Mouse (Mus musculus) right cerebral cortex, postnatal 25 days (tissue): ENCODE measurements at regions not wholly inside any gene's neighbourhood (a gene's known extent, or its start where the extent isn't known, plus 50 kb on each side); places are given as distances from the start of the nearest gene placed in this dataset.

ENCODE experiments used
- DNase-seq: peaks from one replicate; pipeline ENCODE4 v3.0.0; 2022

DNA sequence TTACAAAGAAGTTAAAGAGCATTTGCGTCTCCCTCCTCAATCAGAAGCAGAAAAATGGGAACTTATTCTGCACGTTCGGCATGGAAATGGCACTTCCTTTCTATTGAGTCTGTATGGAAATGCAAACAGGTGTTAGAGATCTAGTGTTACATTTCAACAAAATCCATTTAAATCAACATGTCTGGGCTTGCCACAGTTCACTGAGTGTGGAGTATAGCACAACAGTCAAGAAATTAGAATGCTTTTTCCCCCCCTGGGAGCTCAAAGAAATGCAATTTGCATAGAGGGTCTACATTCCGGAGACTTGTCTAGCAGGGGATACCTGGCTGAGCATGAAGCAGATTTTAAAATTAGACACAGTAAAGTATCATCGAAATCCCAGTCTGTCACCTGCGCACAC lies 308.5 kb upstream of the Smarca2 start:
- DNase-seq: no peak

DNA sequence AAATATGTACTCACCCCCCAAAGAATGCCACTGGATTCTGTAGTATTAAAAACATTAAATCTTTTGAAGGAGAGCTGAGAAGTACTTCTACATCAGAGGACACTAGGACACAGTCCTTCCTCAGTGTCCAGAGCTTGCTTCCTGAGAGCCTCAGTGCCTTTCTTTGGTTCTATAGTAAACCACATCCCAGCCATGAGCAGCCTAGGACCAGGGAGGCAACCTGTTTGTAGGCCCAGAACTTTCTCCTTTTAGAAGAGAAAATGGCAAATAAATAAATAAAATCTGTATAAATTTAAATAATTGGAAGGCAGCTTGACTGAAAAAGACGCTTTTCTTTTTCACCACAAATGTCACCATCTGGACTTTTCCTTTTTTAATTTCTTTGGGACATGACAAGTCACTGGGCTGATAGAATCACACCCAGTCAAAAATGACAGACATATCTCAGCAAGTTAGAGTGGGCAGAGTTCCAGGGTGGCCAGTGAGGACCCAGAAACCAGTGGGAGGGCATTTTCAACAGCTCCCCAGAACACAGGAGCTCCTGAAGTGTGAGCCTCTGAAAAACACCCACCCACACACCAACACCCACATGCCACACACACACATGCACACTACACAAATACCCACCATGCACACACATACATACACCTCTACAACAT lies 296.2 kb upstream of the Smarca2 start:
- no peak for DNase-seq

DNA sequence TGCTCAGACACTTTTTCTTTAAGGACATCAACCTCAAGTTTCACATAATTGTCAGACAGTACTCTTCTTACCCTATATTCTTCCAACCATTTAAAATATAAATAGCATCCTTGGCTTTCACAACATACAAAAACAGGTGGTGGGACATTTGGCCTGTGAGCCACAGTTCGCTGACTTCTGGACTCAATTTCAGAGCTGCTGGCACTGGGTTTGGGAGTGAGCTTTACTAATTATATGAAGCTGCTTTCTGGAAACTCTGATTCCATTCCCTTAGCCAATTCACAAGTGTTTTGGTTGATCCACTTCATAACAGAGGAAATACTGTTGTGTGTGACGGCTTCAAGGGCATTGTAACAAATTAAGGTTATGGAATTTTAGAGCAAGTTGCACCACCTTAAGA lies 285.9 kb upstream of the Smarca2 start:
- no peak for DNase-seq

DNA sequence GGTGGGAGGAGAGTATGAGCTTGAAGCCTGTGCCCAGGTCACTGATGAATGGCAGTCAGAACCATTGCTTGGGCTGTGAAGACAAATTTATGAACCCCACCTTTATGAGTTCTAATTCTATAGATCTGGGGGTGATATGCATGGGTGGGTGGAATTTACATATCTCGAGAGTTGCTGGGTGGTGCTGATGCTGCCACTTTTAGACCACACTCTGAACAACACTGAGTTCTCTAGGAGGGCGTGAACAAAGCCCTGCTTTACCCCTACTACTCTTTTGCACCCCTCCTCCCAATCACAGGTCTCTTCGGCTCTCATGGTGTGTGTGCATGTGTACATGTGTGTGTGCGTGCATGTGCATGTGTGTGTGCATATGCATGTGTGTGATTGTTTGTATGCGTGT lies 281.2 kb upstream of the Smarca2 start:
- no peak for DNase-seq

DNA sequence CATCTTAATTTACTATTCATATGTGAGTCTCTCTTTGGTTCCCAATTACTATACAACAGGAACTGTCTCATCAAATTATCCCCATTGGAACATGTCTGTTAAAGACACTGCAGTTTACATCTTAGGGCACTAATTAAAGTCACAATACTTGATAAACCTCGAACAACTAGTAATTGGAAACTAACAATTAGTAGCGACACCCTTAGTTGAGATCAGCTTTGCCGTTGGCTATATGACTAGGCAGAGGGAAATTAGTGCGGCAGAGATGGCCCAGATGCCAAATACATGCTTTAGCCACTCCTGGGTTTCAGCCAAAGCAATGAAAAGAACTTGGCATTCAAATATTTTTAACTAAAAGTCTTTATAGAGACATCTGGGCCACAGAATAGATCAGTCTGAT lies 265.7 kb upstream of the Smarca2 start:
- no peak for DNase-seq

DNA sequence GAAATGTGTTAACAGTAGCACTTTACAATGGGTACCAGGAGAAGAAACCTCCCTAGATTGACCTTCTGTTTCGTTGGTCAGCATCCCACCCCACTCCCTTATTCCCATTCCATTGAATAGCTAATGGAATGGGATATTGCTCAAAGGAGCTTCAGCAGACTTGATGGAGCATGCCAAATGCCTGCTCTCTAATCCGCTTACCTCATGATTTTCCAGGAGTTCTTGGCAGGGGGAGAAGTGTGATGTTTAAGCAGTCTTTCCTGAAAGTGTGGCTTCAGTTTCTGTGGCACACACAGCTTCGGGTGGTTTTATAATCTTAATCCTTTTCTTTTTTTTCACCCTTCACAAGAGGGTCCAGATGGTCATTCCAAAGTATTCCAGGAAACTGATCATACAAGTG lies 264.7 kb upstream of the Smarca2 start:
- DNase-seq: no peak

DNA sequence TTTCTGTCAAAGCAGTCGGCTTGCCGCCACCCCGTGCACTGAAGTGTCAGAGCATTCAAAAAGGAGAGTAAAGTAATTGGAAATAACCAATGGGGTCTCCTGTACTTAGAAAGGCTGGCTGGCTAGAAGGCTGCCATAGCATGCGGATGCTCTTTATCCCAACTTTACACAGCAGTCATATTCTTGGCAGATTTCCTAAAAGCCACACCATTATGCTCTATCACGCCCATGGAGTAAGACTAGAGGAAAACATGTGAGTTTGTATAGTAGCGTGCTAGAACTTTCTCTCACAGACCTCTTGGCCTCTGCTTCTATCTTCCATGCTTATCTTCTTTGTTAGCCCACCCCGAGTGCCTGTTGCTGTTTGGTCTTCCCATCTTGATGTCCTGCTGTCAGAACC lies 249.8 kb upstream of the Smarca2 start:
- no peak for DNase-seq

DNA sequence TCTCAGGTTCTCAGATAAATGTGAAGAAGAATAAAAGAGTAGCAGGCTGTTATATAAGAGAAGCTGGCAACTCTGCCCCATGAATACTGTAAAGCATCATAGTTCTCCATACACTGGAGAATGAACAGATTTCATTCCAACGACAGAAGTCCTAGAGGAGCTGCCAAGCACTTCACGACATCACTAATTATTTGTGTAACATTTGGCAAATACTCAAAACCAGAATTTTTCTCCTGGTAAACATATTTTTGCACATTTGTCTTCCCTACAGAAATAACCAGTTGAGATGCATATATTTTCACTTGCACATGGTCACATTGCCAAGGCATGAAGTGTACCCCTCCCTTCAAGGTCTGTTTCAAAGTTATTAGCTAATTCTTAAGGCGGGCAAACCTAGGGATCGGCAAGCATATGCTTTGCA lies 220.9 kb upstream of the Smarca2 start:
- DNase-seq: no peak

DNA sequence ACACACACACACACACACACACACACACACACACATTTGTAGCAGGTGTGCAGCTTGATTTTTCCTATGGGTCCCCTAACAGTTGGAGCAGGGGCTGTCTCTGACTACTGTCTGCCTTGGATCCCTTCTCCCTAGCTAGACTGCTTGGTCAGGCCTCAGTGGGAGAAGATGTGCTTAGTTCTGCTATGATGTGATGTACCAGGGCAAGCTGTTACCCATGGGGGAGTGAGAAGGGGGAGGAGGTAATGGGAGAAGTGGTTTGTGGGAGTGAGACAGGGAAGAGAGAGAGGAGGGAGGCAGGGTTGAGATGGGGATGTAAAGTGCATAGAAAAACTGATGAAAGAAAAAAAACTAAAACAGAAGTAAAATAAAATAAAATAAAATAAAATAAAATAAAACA lies 218.8 kb upstream of the Smarca2 start:
- DNase-seq: no peak

DNA sequence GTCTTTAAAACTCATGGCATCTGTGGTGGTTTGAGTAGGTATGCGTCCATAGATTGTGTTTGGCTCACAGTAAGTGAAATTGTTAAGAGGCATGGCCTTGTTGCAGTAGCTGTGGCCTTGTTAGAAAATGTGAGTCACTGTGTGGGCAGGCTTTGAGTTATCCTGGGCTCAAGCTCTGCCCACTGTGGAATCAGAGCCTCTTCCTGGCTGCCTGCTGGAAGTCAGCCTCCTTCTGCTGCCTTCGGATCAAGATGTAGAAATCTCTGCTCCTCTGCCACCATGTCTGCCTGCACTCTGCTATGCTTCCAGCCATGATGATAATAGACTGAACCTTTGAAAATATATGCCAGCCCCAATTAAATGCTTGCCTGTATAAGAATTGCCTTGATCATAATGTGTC lies 192.2 kb upstream of the Smarca2 start:
- no peak for DNase-seq

DNA sequence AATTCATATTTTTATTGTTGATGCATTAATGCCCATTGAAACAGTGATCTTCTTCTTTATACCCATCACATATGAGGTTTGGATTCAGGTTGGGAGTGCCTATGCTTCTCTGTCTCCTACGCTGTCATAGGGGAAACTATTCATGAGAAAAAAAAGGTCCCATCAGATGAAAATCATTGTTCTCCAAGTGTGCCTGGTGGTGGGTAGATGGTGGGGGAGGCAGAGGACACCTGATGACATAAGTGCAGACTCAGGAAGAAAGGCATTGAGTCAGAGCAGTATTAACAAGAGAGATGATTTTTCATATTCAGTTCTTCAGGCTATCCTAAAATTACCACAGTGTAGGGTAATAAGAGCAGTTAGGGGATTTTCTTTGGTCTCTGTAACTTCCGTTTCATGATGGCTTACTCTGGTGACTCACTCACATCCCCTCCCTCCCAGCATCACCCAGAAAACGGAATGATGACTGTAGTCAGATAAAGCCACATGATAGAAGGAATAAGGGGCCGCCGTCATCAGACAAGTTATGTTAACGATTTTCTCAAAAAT lies 190.3 kb upstream of the Smarca2 start:
- DNase-seq: no peak

DNA sequence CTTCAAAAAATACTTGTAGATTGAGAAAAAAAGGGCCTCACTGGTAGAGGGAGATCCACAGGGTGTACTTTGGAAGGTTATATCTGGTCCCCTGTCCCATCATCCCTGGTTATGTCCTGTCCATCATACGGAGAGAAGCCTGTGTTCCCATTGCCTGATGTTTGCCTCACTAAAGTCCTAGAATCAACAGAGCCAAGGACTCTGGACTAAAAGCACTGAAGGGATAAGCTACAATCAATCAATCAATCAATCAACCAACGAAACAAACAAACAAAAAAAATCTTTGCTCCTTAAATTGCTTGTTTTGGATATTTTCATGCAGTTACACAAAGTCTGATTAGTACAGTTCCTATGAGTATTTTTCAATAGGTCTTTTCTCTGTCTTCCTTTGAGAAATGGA lies 185.1 kb upstream of the Smarca2 start:
- no peak for DNase-seq

DNA sequence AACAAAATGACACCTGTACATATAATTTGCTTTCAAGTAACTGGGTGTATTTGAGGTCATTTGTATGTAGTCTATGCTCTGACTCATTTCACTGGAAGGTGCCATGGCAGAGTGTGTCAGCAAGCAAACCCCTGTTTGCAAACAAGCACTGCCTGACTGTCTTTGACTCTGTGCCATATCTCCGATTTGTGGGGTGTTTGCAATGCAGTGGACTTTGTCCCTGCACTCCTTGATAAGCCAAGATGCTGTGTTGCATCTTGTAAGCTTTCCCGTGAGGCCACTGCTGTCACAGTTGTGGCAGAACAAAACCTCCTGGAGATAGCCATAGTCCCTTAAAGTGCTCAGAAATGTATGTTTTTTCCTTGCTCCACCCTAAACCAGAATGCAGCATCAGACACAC lies 165.7 kb upstream of the Smarca2 start:
- DNase-seq: no peak

DNA sequence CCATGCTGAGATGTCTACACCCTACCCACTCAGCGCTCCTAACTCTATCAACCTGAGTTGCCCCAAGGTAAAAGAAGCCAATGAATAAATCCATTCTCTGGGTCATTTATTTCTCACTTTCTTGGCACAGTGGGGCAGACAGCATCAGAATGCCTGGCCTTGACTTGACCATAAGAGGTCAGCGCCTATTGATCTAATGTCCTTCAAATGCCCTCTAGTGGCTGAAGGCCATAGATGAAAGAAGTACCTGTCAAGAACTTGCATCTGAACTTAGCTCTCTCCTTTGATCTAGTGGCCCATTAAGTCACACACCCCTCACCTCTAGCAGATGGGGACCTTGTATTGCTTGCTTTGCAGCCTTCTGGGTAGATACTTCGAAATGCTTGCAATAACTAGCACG lies 159.5 kb upstream of the Smarca2 start:
- DNase-seq: no peak

DNA sequence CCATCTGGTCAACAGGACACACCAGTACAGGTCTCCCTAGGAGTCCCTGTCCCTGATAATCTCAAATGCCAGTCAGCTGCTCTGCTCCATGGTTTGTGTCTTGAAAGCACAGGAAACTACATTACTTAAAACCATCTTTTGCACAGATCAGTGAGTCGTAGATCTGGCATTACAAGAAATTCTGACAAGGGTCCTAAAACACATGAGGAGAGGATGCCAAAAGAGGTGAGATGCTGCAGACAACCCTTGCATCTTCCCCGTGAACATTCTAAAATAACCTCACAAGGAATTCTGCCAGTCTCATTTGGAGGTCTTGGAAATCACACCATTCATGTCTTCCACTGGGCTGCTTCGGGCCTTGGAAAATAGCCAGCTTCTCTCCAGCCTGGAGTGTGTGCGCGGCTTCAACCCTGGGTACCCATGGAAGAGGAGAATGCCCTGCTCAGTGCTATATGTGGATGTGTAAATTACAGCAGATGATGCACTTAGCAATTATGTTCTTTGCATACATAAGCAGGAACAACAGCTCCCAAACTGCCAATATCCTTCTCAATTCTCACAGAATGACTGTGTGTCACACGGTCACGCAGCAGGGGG lies 157.3 kb upstream of the Smarca2 start:
- no peak for DNase-seq

DNA sequence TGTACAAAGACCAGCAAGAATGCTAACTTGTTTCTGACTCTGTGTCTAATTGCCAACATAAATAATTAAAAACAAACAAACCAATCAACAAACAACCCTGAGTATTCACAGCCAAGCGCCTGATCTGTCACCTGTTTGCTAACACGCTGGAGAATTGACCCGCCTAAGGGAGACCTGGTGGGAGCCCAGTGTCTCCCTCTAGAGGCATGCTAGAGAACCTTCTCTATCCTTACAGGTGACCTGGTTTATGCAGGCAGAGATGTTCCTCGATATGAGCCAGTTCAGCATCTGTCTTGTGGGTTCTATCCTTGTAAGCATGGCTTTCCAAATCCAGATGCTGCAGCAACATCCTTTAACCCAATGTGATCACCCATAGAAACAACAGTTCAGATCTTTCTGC lies 143.1 kb upstream of the Smarca2 start:
- DNase-seq: no peak

DNA sequence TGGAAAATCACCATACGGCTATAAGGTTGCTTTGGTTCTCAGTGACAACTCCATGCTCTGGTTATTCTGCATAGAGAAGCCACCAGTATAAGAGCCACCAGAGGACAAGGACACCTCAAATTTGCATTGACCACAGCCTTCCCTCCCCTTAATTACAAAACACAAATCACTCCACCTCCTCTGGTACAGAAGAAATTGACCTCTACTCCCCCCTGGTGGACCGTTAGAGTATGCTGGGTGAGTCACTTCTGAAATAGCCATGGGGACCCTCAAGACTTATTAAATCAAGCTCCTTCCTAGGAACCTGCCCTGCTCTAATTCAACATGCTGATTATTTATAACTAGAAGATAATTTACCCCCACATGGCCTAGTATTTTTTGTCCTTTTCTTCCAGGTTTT lies 139.6 kb upstream of the Smarca2 start:
- DNase-seq: no peak

DNA sequence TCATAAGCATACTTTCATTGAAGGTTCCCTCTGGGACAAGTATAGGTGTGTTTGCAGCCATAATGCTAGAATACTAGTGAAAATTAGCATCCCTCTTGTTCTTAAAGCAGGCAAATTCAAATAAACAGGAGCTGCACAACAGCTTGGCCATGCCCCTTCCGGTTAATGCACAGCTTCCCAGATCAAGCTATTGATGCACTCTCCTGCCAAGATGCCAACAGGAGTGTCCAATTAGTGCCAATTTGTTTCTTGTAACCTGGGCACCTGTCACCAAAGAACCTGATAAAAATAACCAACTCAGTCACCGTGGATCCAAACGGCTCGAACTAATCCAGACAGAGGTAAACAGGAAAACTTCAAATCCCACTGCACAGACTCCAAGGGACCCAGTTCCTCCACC lies 138.6 kb upstream of the Smarca2 start:
- DNase-seq: no peak

DNA sequence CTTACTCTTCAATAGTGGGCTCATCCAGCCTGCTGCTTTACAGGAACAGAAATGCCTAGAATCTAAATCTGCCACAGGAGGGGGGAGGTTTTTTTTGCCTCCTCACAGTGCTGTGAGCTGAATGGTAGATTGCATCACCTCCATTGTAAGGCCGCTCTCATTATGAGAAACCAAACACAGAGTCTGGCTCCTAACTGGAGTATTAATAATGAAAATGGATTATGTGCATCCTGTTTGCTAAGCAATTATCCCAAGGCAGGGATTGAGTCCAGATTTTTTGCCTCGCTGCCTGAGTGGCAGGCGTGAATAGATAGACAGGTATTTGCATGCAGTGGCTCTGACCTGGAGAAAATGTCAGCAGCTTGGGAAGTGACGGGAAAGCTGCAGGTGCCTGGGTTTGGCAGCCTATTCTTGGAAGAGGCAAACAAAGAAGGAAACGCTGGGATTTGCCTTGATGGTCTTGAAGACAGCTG lies 137.6 kb upstream of the Smarca2 start:
- DNase-seq: no peak

DNA sequence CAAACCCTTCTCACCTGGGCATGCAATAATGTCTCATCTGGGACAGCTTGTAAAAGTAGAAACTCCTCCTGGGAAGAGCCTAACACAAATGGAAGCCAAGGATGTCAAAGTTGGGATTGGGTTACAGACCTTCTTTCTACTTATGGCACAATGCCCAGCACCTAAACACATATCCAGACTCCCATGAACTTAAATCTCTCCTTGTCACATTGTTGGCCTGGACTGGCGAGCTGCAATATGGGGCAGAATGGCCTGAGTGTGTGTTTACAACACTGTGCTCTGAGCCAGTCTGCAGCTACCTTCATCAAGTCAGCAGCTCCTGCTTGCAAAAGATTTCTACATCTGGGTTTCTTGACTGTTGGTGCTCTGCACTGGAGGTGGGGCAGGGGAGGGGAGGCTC lies 132.2 kb upstream of the Smarca2 start:
- DNase-seq: no peak

DNA sequence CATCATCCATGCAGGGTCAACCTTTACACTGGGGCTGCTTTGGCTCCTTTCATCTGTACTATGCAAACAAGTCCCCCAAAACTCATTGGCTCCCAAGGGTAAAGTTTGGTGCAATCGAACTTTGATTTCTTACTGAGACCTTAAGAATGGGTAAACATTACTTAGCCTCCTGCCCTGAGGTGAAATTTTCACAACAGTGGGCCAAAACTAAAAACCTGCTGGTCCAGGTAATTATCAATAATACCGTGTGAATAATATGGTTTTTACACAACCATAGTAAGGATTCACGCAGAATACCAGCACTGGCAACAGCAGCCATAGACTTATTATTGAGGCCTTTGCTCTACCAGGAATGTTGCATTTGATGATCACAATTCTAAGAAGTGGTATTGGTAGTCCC lies 131.6 kb upstream of the Smarca2 start:
- no peak for DNase-seq

DNA sequence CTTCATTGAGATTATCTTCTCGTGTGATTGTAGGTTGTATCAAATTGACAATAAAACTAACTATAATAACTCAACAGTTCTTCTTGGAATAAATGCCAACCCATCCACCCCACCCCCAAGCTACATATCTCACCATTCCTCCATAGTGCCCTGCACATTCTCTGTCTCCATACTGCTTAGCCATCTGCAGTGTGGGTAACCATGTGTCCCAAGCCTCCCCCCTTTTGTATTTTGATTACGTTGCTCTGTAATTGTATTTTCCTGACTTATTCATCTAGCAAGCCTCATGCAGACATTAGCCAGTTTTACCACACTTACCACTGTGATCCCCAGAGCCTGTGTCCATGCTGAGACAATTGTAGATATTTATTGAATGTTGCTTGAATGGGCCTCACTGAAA lies 129.7 kb upstream of the Smarca2 start:
- DNase-seq: no peak

DNA sequence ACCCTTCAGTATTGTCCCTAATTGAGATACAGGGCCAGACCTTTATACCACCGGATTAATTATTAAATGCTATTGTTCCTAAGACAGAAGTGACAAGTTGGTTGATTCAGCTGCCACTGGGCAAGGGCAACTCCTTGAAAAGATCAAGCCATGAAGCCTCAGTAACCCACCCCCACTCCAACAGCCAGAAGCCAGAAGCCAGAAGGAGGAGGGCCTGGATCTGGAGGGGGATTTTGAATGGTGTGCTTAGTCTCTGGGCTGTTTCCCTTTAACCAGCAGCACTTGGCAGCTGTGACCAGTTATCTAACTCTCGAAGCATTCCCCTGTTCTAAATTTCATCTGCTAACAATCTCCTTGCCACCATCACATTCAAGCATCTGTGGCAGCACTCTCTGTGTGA lies 129.1 kb upstream of the Smarca2 start:
- no peak for DNase-seq

DNA sequence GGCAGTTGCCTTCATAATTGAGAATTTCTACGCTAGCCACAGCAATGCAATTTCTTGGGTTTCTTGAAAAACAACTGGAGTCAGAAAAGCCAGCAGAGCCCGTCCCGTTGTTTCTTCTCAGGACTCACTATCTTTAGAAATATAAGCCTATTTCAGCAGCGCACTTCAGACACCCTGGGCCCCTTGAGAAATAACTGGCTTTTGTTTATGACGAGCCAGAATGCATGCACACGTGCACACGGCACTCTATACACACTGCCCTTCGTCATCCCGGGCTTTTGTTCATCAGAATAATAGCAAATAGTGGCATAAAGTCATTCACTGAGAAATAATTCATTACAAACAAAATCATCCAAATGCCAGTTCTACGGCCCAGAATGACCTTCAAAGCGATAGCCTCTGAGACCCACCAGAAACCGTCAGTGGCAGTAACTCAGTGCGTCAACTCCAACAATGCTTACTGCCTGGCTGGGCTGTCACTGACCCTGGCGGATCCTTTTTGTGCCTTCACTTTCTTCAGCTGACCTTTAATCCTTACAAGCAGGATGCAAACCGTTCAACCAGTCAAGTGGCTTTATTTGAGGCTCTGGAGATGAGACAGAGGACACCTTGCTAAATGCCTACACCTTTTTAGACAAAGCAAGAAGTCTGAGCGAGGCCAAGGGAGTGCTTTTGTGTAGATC lies 126.7 kb upstream of the Smarca2 start:
- DNase-seq: no peak
